Mouse (Mus musculus): ENCODE data around the gene Gm2174.

Gm2174 gene

DNA sequence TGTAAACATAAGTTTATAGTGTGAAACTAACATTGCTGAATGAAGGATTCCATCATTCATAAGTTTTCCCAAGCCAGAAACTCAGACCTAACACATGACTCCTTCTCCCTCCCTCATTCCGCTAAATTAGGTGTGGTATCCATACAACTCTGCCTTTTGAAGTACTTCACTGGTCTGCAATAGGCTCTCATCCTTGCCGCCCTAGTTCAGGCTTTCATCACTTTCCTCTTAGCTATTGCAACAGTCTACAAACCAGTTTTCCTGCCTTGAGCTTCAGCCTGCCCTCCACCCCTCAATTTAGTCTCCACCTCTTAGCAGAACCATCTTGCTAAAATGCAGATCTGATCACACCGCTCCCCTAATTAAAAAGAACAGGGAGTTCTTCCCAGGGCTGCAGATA lies 29.8 kb downstream of the Gm2174 start:
- in situ Hi-C loops (cut with MboI; ENCODE audit: low pct_unique_long_range_greater_than_20kb in 1 of 2, low sequenced_read_pairs in 2 of 2, unreplicated experiment in 1 of 2), result no loop called here

DNA sequence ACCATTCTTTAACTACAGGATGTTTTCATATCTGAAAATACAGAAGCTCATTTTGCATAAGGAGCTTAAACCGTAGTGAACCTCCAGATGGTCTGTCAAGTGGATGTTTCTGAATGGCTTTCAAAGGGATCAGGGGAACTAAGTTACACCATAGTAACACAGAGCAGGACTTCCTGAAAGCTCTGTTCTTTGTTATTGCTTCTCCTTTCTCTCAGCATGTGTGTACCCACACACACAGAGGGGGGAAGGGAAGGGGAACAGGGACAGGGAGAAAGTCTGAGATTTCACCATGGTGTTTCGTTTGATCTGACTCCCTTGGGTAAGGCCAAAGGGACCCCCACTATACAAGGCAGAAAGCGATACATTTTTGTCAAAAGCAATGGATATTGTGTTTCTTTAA lies 34.1 kb downstream of the Gm2174 start:
- in situ Hi-C loops (cut with MboI; ENCODE audit: low pct_unique_long_range_greater_than_20kb in 1 of 2, low sequenced_read_pairs in 2 of 2, unreplicated experiment in 1 of 2), result loop anchor here in 1 of 2 experiments (10.0 kb wide), 1 partner anchor 47 kb away; no protein-coding TSS in a partner anchor

DNA sequence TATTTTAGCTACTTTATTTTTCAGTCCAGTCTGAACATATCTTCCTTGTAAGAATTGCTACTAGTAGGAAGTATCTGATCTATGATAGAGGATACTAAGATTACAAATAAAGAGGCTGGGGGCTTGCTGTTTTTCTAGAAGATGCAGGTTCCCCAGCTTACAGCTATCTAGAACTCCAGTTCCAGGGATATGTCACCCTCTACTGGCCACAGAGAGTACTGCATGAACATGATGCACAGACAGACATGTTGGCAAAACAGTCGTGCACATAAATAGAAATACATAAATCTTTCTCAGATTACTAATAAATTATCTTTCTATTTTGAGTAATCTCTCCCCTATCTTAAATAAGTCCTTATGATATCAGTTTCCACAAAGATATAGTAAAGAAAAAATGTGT lies 42.0 kb downstream of the Gm2174 start:
- in situ Hi-C loops (cut with MboI; ENCODE audit: low pct_unique_long_range_greater_than_20kb in 1 of 2, low sequenced_read_pairs in 2 of 2, unreplicated experiment in 1 of 2), result loop anchor here (10.0 kb wide), 1 partner anchor 55 kb away; no protein-coding TSS in a partner anchor

GRCm38 (mm10) chrX:56497241-56497640 lies 49.5 kb downstream of the Gm2174 start:
- in situ Hi-C loops (cut with MboI; ENCODE audit: low pct_unique_long_range_greater_than_20kb in 1 of 2, low sequenced_read_pairs in 2 of 2, unreplicated experiment in 1 of 2), result loop anchor here in 1 of 2 experiments (10.0 kb wide), 1 partner anchor 62 kb away; no protein-coding TSS in a partner anchor
